Mouse (Mus musculus) left cerebral cortex, postnatal 4 days (tissue): ENCODE data around the gene Pgp. TPM values are rescaled to one million over a fixed set of nuclear protein-coding genes. Genes with fewer than 3 reads are reported as not detected.

Experiments used
- DNase-seq: peaks from one replicate; pipeline ENCODE4 v3.0.0-alpha.2; 2022
- intact Hi-C: fragments of 180-260 bp; cut with DNase I; formaldehyde crosslinking; loops from one replicate; pipeline ENCODE4 v1.15.1; 2025
- total RNA-seq, 2 experiments: library from RNA; stranded (reverse); gene quantifications; 2 replicates each; pipeline ENCODE4 v1.2.3; 2021

Gene Pgp
- total RNA-seq, 2 experiments from 2014 or later = 45.3 to 45.9 TPM

GRCm38 (mm10) chr17:24481027-24481815, 11.0 kb downstream of the Pgp start:
- intact Hi-C loops = no loop called here

GRCm38 (mm10) chr17:24483495-24483894, 13.3 kb downstream of the Pgp start:
- intact Hi-C loops = no loop called here
- DNase-seq = no peak

More at GRCm38 (mm10) chr17:24481027-24481815, 11.0 kb downstream of the Pgp start:
- DNase-seq = no peak

GRCm38 (mm10) chr17:24485090-24485860, 15.1 kb downstream of the Pgp start:
- intact Hi-C loops = no loop called here

GRCm38 (mm10) chr17:24488186-24488661, 18.0 kb downstream of the Pgp start, which contains the start of gene Caskin1:
Caskin1 (plus strand) TSS chr17:24488601.
- peak; percentile 61 for DNase-seq
- intact Hi-C loops = no loop called here

More at GRCm38 (mm10) chr17:24485090-24485860, 15.1 kb downstream of the Pgp start:
- peak; percentile 84 for DNase-seq

GRCm38 (mm10) chr17:24488662-24489264, 18.6 kb downstream of the Pgp start:
- peak; percentile 50 for DNase-seq
- intact Hi-C loops = no loop called here

- intact Hi-C loops = no loop called here
- no peak for DNase-seq
Measured at GRCm38 (mm10) chr17:24489265-24490030, 19.3 kb downstream of the Pgp start.

- intact Hi-C loops = no loop called here
- no peak for DNase-seq
Measured at GRCm38 (mm10) chr17:24490399-24490798, 20.2 kb downstream of the Pgp start.

- peak; percentile 76 for DNase-seq
- intact Hi-C loops = no loop called here
Measured at GRCm38 (mm10) chr17:24494627-24495335, 24.6 kb downstream of the Pgp start.

- DNase-seq = peak; percentile 64
- intact Hi-C loops = no loop called here
Measured at GRCm38 (mm10) chr17:24495443-24495842, 25.3 kb downstream of the Pgp start.

GRCm38 (mm10) chr17:24496026-24496425, 25.8 kb downstream of the Pgp start:
- intact Hi-C loops = no loop called here
- no peak for DNase-seq

- no peak for DNase-seq
- intact Hi-C loops = no loop called here
Measured at GRCm38 (mm10) chr17:24502208-24502607, 32.0 kb downstream of the Pgp start.

GRCm38 (mm10) chr17:24504085-24504484, 33.9 kb downstream of the Pgp start:
- no peak for DNase-seq
- intact Hi-C loops = no loop called here

- intact Hi-C loops = no loop called here
- peak; percentile 56 for DNase-seq
Measured at GRCm38 (mm10) chr17:24505286-24505955, 35.2 kb downstream of the Pgp start.

GRCm38 (mm10) chr17:24506332-24507070, 36.3 kb downstream of the Pgp start:
- peak; percentile 53 for DNase-seq
- intact Hi-C loops = no loop called here

GRCm38 (mm10) chr17:24507129-24507664, 37.0 kb downstream of the Pgp start:
- peak; percentile 60 for DNase-seq
- intact Hi-C loops = no loop called here

GRCm38 (mm10) chr17:24507806-24508460, 37.7 kb downstream of the Pgp start:
- intact Hi-C loops = no loop called here
- no peak for DNase-seq

GRCm38 (mm10) chr17:24513609-24514008, 43.4 kb downstream of the Pgp start:
- intact Hi-C loops = no loop called here

More at GRCm38 (mm10) chr17:24513609-24514008, 43.4 kb downstream of the Pgp start:
- peak; percentile 69 for DNase-seq
